Mouse (Mus musculus) lung, embryonic 14.5 days (tissue): ENCODE data around the gene Atp2a3. TPM values are rescaled to one million over a fixed set of nuclear protein-coding genes. Genes with fewer than 3 reads are reported as not detected.
A peak's percentile ranks its signal among the peaks of the same experiment; 100 is the strongest.

Experiments
- ATAC-seq: fragments of 200-750 bp; cut with Nextera tagmentation; 2 replicates; pipeline ENCODE4 v1.8.0; 2017; ENCODE audit warnings: mild to moderate bottlenecking, moderate TSS enrichment, moderate library complexity; ENCODE audit not compliant: insufficient read depth
- DNase-seq: peaks from one replicate; pipeline ENCODE4 v3.0.0-alpha.2; 2015
- H3K27ac ChIP-seq: fragments of 300-500 bp; sonication (generic); 2 replicates; pipeline ENCODE4 v1.5.1; 2014; ENCODE audit warnings: low read depth, mild to moderate bottlenecking, moderate library complexity
- H3K27me3 ChIP-seq: fragments of 300-500 bp; sonication (generic); 2 replicates; pipeline ENCODE4 v1.6.1; 2014; ENCODE audit warnings: low read length, control low read depth; ENCODE audit not compliant: insufficient read depth
- H3K36me3 ChIP-seq: fragments of 300-500 bp; sonication (generic); 2 replicates; pipeline ENCODE4 v1.6.1; 2014; ENCODE audit warnings: control low read depth; ENCODE audit not compliant: insufficient read depth
- H3K4me1 ChIP-seq: fragments of 300-500 bp; sonication (generic); 2 replicates; pipeline ENCODE4 v1.6.1; 2014; ENCODE audit warnings: antibody characterized with exemption, control low read depth; ENCODE audit not compliant: insufficient read depth
- H3K4me2 ChIP-seq: fragments of 300-500 bp; sonication (generic); 2 replicates; pipeline ENCODE4 v1.6.1; 2014; ENCODE audit warnings: mild to moderate bottlenecking
- H3K4me3 ChIP-seq: fragments of 300-500 bp; sonication (generic); 2 replicates; pipeline ENCODE4 v1.5.1; 2014; ENCODE audit warnings: low read depth, low read length
- H3K9ac ChIP-seq: fragments of 300-500 bp; sonication (generic); 2 replicates; pipeline ENCODE4 v1.6.1; 2014
- H3K9me3 ChIP-seq: fragments of 300-500 bp; sonication (generic); 2 replicates; pipeline ENCODE4 v1.6.1; 2016; ENCODE audit warnings: low read depth, low read length, control low read depth
- CTCF ChIP-seq: IDR thresholded peaks from 2 replicates; pipeline ENCODE4 v1.5.1; 2016; ENCODE audit warnings: antibody characterized with exemption, low read depth
- WGBS: fragments of 180-500 bp; shearing (Covaris S2); extraction: QIAGEN DNeasy Blood & Tissue Kit; methylation state at CpG from one replicate; pipeline ENCODE4 v1.1.7; 2014; 5-methylcytosine and 5-hydroxymethylcytosine counted together
- polyA plus RNA-seq: library from polyadenylated mRNA; unstranded; fragments of >200 nt; fragmentation: Nextera tagmentation; extraction: Ambion mirVana; gene quantifications from 2 replicates; pipeline ENCODE4 v1.2.1, GENCODE M21; 2014

The Atp2a3 gene
- polyA plus RNA-seq, result 7.4 and 7.6 TPM in 2 replicates

- Histone ChIP-seq H3K27ac (no peak within 1 kb of the TSS), H3K9ac (peak within 1 kb of the TSS; percentile 20; the same call in 1 of the 2 replicates), H3K4me2 (peak within 1 kb of the TSS; percentile 69), H3K4me3 (peak within 1 kb of the TSS; percentile 40), H3K9me3 (no peaks in the 10 kb centered on the region), H3K36me3 (no peaks in the 10 kb centered on the region), H3K27me3 (peaks cover 26% of the 10 kb centered on the region), H3K4me1 (peaks cover 12% of the 10 kb centered on the region; the same call in 1 of the 2 replicates)
- no peak for TF ChIP-seq CTCF
- 3% methylated on average over 70 of the region's 70 CpGs for WGBS
- ATAC-seq, result 0 out of 2 replicates have a peak, but pooled peaks have one; percentile 10
- DNase-seq, result no peak
Measured at GRCm38 (mm10) chr11:72961072-72961980, at the start of gene Atp2a3. Gene Atp2a3 (plus strand): TSS chr11:72961169.

- no peak for DNase-seq
- Histone ChIP-seq H3K4me1 (no peaks in the 10 kb centered on the region), H3K27me3 (no peaks in the 10 kb centered on the region), H3K9me3 (no peaks in the 10 kb centered on the region), H3K36me3 (peaks cover 60% of the 10 kb centered on the region), H3K27ac (no peak overlapping the region), H3K4me2 (no peak overlapping the region), H3K4me3 (no peak overlapping the region), H3K9ac (no peak overlapping the region)
- TF ChIP-seq CTCF, result no peak
- no peak for ATAC-seq
- WGBS, result 78% methylated on average over 7 of the region's 7 CpGs
Measured at GRCm38 (mm10) chr11:72917299-72917996, 43.5 kb upstream of the Atp2a3 start.

GRCm38 (mm10) chr11:72923116-72923515, 37.9 kb upstream of the Atp2a3 start:
- Histone ChIP-seq H3K36me3 (peaks cover 41% of the 10 kb centered on the region), H3K27ac (no peak overlapping the region), H3K9ac (no peak overlapping the region)

GRCm38 (mm10) chr11:72924458-72924857, 36.5 kb upstream of the Atp2a3 start:
- TF ChIP-seq CTCF, result no peak
- DNase-seq (peak; percentile 39), ATAC-seq (peak; percentile 62; the same call in 1 of the 2 replicates)
- peak overlapping the region; percentile 64; the same call in 1 of the 2 replicates for H3K27ac ChIP-seq
- peaks cover 38% of the 10 kb centered on the region for H3K36me3 ChIP-seq
- WGBS, result 56% methylated on average over 1 of the region's 1 CpGs
- H3K4me3 ChIP-seq, result no peak overlapping the region
- no peaks in the 10 kb centered on the region for H3K27me3 ChIP-seq
- no peaks in the 10 kb centered on the region for H3K9me3 ChIP-seq
- no peak overlapping the region for H3K4me2 ChIP-seq
- no peaks in the 10 kb centered on the region for H3K4me1 ChIP-seq
- no peak overlapping the region for H3K9ac ChIP-seq

More at GRCm38 (mm10) chr11:72923116-72923515, 37.9 kb upstream of the Atp2a3 start:
- no peaks in the 10 kb centered on the region for H3K27me3 ChIP-seq
- H3K9me3 ChIP-seq, result no peaks in the 10 kb centered on the region
- no peak overlapping the region for H3K4me2 ChIP-seq
- H3K4me3 ChIP-seq, result no peak overlapping the region
- ATAC-seq (peak; percentile 53; the same call in 1 of the 2 replicates), DNase-seq (peak; percentile 60)
- TF ChIP-seq CTCF, result no peak
- no peaks in the 10 kb centered on the region for H3K4me1 ChIP-seq
- 16% methylated on average over 4 of the region's 4 CpGs for WGBS

- WGBS, result 40% methylated on average over 2 of the region's 2 CpGs
- H3K4me2 ChIP-seq, result no peak overlapping the region
- H3K4me3 ChIP-seq, result no peak overlapping the region
- peaks cover 35% of the 10 kb centered on the region for H3K36me3 ChIP-seq
- TF ChIP-seq CTCF, result no peak
- H3K27ac ChIP-seq, result peak overlapping the region; percentile 47
- DNase-seq, result no peak
- no peaks in the 10 kb centered on the region for H3K9me3 ChIP-seq
- H3K27me3 ChIP-seq, result no peaks in the 10 kb centered on the region
- no peak overlapping the region for H3K9ac ChIP-seq
- H3K4me1 ChIP-seq, result no peaks in the 10 kb centered on the region
- no peak for ATAC-seq
Measured at GRCm38 (mm10) chr11:72925067-72925466, 35.9 kb upstream of the Atp2a3 start.

- DNase-seq, result peak; percentile 77
- Histone ChIP-seq H3K36me3 (peaks cover 28% of the 10 kb centered on the region), H3K27ac (no peak overlapping the region), H3K27me3 (no peaks in the 10 kb centered on the region), H3K4me2 (no peak overlapping the region), H3K4me3 (no peak overlapping the region), H3K4me1 (no peaks in the 10 kb centered on the region), H3K9me3 (no peaks in the 10 kb centered on the region), H3K9ac (no peak overlapping the region)
- peak; percentile 97 for TF ChIP-seq CTCF
- 45% methylated on average over 13 of the region's 13 CpGs for WGBS
- ATAC-seq, result 0 out of 2 replicates have a peak, but pooled peaks have one; percentile 32
Measured at GRCm38 (mm10) chr11:72926226-72926890, 34.6 kb upstream of the Atp2a3 start.
